Mouse (Mus musculus): Measurements from ENCODE around the gene Slc35c2.

Slc35c2 gene

GRCm38 (mm10) chr2:165287202-165287984 is at the start of gene Slc35c2:
Slc35c2 (minus strand) TSS chr2:165287869.
- peak; percentile 89 for DNase-seq (ENCODE audit: extremely low spot score)

DNA sequence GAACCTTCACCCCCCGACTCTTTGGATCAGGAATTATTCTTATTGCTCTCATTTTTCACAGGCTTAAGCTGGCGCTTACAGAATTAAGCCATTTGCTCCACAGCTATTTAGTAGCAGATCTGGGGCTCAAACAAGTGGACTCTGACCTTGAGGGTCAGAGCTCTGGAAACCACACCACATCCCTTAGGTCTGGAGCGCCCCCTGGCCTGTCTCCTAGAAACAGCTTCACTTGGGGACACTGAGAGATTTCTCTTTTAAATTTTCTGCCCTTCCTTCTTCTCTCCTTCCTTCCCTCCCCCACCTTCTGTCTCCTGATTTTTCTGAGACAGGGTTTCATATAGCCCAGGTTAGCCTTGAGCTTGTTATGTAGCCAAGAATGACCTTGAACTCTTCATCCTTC is 49.5 kb upstream of the Slc35c2 start:
- DNase-seq (ENCODE audit: extremely low spot score), result peak; percentile 49

DNA sequence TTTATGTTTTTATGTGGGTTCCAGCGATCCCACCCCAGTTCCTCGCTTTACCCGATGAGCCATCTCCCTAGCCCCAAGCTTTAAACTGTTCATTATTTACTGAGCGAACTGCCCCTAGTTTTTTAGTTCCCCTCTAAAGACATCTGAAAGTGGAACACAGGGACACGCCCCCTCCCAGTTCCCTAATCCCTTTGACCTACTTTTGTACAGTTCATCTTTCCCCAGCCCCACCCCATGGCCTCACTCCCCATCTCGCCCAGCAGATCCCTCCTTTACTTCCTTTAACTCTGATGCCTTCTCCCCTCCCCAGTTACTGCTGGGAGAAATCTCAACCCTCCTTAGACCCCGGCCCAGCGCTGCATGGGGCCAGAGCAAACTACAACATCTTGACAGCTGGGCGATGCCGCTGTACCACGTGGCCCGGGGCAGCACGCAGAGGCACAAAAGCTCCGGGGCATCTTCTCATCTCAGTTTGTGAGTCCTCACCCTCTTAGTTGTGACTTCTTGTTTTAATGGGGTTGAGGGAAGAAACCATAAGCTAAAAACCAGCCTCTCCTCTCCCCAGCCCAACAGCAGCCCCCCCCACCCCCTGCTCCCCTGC is 45.0 kb upstream of the Slc35c2 start:
- no peak for DNase-seq (ENCODE audit: extremely low spot score)

DNA sequence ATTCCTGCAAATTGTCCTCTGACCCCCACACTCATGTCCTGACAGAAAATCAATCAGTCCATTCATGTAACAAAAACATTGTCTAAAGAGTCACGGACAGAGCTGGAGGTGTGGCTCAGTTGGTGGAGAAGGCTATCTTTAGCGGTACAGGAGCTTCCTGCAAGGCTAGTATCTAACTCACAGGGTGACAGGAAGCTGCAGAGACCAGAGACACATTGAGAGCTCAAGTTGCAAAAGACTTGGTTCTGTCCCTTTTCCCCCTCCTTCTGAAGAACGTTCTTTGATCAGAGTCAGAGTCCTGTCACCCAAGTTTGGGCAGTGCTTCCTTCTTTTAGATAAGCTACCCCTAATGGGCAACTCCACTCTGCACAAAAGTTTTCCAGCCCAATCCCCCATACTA is 42.0 kb upstream of the Slc35c2 start:
- no peak for DNase-seq (ENCODE audit: extremely low spot score)

GRCm38 (mm10) chr2:165328746-165329145 is 41.1 kb upstream of the Slc35c2 start:
- DNase-seq (ENCODE audit: extremely low spot score), result no peak

GRCm38 (mm10) chr2:165327386-165327785 is 39.7 kb upstream of the Slc35c2 start:
- DNase-seq (ENCODE audit: extremely low spot score), result no peak

GRCm38 (mm10) chr2:165326304-165327190 is 38.9 kb upstream of the Slc35c2 start, which contains the start of gene Elmo2:
Elmo2 (minus strand) TSS chr2:165326479.
- peak; percentile 98 for DNase-seq (ENCODE audit: extremely low spot score)

GRCm38 (mm10) chr2:165325521-165326303 is 38.0 kb upstream of the Slc35c2 start:
- DNase-seq (ENCODE audit: extremely low spot score), result no peak

DNA sequence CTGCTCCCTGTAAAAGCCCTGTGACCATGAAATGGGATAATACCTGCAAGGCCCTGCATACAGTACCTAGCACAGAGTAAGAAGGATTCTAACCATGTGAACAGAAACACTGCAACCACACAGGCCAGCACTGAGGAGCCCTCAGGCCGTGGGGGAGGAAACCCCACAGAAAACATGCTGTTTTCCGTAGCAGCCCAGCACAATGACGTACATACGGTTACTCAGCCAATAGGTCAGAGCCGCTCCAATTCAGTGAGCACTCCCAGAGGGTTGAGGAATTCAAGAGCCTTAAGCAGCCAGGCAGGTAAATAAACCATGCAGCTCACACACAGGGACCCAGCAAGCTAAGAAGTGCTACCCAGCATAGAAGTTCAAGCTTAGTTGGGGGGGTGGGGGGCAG is 36.3 kb upstream of the Slc35c2 start:
- DNase-seq (ENCODE audit: extremely low spot score), result no peak

- DNase-seq (ENCODE audit: extremely low spot score), result no peak
Measured at GRCm38 (mm10) chr2:165323484-165323883, 35.8 kb upstream of the Slc35c2 start.

DNA sequence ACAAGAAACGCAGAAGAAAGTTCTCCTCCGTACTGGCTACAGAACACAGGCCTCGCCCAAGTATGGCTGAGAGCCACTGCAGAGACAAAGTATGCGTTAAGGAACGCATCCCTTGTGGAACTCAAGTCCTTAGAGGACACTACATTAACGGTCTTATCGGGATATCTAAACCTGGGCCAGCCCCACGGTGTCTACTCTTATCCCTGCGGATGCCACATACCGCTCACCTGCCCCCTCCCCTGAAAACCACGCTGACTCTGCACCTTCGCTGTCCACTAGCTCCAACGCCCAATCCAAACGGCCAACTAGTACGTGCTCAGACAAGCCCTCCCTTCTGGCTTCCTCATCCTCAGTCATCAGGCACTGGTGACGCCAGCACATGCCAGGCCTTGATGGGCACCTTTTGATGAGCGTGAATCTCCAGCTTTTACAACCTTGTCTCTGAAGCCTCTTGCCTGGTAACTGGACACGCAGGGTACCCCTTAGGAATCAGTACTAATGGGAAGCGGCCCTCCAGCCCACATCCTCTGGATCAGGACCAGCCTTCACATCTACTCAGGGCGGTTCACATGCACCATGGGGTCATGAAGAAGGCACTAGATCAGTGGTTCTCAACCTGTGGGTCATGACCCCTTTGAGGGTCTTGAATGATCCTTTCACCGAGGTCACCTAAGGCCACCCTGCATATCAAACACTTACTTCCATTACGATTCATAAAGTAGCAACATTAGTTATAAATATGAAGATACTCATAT is 34.5 kb upstream of the Slc35c2 start:
- no peak for DNase-seq (ENCODE audit: extremely low spot score)

DNA sequence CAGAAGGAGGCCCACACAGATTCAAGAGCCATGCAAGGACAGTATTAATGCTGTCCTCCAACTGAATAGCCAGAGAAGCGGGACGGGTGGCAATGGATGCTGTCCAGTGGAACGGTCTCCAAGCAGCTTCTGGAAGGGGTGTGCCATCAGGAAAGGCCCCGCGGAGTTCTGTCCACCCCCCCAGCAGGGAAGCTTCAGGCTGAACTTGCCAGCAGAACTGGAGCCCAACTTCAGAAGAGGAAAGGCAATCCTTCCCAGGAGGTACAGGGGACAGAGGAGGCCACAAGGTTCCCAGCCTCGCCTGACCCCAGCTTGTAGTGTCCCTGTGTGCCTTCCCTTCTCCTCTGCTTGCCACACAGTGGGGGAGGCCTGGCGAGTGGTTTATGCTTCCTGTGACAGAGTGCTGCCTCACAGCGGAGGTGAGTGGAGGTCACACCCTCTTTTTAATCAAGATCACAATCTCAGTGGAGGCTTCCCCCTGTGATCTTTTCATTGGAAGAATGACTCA is 33.8 kb upstream of the Slc35c2 start:
- DNase-seq (ENCODE audit: extremely low spot score), result no peak

- no peak for DNase-seq (ENCODE audit: extremely low spot score)
Measured at GRCm38 (mm10) chr2:165320531-165321150, 33.0 kb upstream of the Slc35c2 start.

DNA sequence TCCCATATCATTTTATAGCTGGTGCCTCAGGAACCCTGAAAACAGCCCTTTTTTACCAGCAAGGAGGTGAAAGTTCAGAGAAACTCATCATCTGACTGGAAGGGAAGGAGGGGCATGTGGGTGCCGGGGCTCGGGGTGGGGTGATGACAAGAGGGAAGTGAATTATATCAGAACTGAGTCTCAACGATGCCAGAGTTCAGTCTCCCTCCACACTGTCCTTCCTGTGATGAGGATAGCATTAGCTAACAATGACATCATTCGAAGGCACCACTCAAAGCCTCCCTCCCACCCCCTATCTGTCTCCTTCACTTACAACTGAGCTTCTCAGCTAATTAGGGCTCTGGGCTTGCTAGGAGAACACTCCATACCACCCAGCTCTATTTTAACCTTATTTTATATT is 31.8 kb upstream of the Slc35c2 start:
- no peak for DNase-seq (ENCODE audit: extremely low spot score)

GRCm38 (mm10) chr2:165318941-165319340 is 31.3 kb upstream of the Slc35c2 start:
- no peak for DNase-seq (ENCODE audit: extremely low spot score)

- no peak for DNase-seq (ENCODE audit: extremely low spot score)
Measured at GRCm38 (mm10) chr2:165317621-165318263, 30.1 kb upstream of the Slc35c2 start.

DNA sequence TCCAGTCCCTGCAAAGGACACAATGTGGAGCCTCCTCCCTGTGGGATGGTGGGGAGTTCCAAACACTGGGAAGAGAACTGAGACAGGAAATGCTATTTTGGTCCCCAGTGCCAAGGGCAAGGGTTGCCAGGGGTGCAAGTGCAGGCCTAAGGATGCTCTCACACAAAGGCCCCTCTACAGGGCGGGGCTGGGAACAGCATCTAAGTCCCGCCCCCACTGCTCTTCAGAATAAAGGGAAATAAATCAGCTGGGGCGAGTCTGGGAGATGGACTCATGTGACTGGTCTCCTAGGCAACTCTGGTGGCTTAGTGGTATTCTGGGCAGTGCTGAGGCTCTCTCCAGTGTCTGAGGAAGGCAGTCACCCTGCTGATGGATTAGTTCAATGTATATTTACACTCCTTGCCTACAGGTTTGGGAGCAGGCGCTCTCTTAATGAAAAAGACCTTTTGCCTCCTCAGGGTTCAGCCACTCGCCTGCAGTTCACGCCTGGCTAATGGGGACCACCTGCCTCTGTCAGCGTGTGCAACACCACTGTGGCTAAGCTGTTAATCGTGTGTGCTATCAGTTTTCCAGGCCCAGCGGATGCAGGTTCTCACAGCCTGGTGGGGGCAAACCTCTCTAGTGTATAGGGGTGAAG is 29.3 kb upstream of the Slc35c2 start:
- DNase-seq (ENCODE audit: extremely low spot score), result peak; percentile 79

DNA sequence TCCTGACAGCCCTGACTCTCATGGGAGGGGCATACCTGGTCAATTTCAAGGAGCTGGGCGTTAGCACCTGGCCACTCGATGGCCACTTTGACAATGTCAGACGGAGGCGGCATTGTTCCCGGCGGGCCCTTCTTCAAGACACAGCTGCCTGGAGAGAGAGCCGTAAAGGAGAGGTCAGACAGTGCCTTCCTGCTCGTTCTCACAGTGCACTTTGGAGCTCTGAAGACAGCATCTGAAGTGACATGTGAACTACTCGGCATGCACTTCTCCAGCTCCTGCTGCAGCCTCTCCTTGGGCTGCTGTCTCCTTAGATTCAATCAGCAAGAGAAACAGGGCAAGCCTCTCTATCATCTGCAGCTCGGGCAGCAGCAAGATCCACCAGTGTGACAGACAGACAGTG is 28.5 kb upstream of the Slc35c2 start:
- DNase-seq (ENCODE audit: extremely low spot score), result no peak

GRCm38 (mm10) chr2:165314197-165314596 is 26.5 kb upstream of the Slc35c2 start:
- no peak for DNase-seq (ENCODE audit: extremely low spot score)

Measured in embryo, embryonic 9.5 days (tissue).